Mouse (Mus musculus): ENCODE measurements at regions not wholly inside any gene's neighbourhood (a gene's known extent, or its start where the extent isn't known, plus 50 kb on each side); places are given as distances from the start of the nearest gene placed in this dataset.

GRCm38 (mm10) chr6:8831204-8831603 lies 52.9 kb upstream of the Ica1 start:
- peak in 1 of 2 experiments; percentile 12 for DNase-seq (ENCODE audit: extremely low spot score in 1 of 2, low spot score in 2 of 2)
- intact Hi-C loops (cut with DNase I) = loop anchor here (10.0 kb wide), 2 partner anchors 316 to 566 kb away; no protein-coding TSS in a partner anchor

- intact Hi-C loops (cut with DNase I) = loop anchor here (10.0 kb wide), 2 partner anchors 318 to 568 kb away; no protein-coding TSS in a partner anchor
- peak in 1 of 2 experiments; percentile 2 for DNase-seq (ENCODE audit: extremely low spot score in 1 of 2, low spot score in 2 of 2)
Measured at GRCm38 (mm10) chr6:8832924-8833323, 54.6 kb upstream of the Ica1 start.

GRCm38 (mm10) chr6:8853657-8854056 lies 75.4 kb upstream of the Ica1 start:
- DNase-seq (ENCODE audit: extremely low spot score in 1 of 2, low spot score in 2 of 2) = no peak
- intact Hi-C loops (cut with DNase I) = no loop called here

GRCm38 (mm10) chr6:8860581-8860980 lies 82.3 kb upstream of the Ica1 start:
- intact Hi-C loops (cut with DNase I) = no loop called here
- no peak for DNase-seq (ENCODE audit: extremely low spot score in 1 of 2, low spot score in 2 of 2)

DNA sequence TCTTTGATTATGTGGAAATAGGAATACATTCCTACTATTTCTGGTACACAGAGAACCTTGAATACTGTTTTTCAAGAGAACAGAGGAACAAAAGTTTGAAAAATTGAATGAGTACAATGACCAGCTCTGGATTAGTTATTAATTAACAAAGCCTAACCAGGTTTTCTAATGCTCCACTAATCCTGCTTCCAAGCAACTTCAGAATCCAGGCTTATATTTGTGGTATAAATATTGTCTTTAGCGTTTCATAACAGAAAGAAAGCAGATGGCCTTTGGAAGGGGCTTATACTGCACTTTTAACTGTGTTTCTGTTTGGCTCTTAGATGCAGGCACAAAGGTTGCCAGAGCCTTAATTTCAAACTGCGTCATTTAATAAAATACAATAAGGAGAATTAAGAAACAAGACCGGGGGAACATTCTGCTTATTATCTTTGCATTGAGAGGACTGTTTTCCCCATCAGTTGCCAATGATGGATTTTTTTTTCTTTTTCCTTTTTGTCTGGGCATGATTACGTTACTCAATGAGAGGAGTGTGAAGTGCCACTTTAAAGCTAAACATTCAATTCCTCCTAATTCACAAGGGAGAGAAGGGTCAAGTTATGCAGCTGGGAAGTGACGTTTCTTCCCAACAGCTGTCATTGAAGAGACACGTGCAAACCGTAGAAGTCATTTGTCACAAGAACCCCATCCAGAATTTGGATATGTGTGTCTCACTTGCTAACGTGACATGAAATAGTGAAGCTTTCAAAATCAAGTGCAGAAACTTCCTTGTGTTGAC lies 84.2 kb upstream of the Nxph1 start:
- intact Hi-C loops (cut with DNase I) = no loop called here
- DNase-seq (ENCODE audit: extremely low spot score in 1 of 2, low spot score in 2 of 2) = no peak

DNA sequence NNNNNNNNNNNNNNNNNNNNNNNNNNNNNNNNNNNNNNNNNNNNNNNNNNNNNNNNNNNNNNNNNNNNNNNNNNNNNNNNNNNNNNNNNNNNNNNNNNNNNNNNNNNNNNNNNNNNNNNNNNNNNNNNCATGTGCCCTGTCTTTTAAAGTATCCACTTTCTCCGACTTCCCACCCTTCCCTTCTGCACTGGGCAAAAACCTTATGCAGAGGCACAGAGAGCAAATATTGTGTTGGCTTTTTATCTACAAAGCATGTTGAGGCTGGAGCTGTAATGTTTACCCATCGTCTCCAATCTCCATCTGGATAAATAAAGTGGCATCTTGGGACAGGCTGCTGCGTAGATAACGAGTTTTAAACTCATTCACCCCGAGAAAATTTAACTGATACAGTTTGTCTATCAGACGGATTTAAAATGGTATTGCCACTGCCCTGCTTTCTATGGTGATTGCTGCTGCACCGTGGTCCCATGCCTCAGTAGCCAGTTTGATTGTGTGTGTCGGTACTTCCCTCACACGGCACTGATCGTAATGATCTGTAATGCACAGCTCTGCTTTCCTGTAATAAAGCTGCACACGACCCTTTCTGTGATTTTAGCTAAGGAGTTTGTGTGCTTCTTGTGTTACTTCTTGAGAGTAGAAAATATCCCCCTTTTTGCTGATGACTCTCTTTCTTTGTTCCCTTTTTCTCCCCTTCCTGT lies 70.7 kb upstream of the Nxph1 start:
- intact Hi-C loops (cut with DNase I) = no loop called here
- no peak for DNase-seq (ENCODE audit: extremely low spot score in 1 of 2, low spot score in 2 of 2)

GRCm38 (mm10) chr6:8893665-8894064 lies 54.6 kb upstream of the Nxph1 start:
- intact Hi-C loops (cut with DNase I) = no loop called here
- DNase-seq (ENCODE audit: extremely low spot score in 1 of 2, low spot score in 2 of 2) = no peak

DNA sequence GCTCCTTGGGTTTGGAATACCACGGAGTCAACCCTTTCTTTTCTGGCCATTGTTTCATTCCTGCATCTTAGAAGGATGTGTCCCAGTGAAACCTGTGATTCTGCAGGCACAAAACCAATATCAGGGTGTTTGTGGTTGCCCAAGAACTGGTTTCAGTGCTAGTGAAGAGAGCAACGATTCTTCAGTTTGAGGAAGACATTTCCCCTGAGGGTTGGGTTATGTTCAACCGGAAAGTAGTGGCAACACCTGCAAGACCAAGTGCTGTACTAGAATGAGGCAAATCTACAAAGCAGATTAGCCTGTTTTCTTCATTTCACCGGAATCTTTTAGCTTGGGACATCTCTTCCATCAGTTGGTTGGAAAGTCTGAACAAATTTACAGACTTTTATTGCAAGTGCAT lies 52.1 kb upstream of the Nxph1 start:
- intact Hi-C loops (cut with DNase I) = no loop called here
- DNase-seq (ENCODE audit: extremely low spot score in 1 of 2, low spot score in 2 of 2) = no peak

DNA sequence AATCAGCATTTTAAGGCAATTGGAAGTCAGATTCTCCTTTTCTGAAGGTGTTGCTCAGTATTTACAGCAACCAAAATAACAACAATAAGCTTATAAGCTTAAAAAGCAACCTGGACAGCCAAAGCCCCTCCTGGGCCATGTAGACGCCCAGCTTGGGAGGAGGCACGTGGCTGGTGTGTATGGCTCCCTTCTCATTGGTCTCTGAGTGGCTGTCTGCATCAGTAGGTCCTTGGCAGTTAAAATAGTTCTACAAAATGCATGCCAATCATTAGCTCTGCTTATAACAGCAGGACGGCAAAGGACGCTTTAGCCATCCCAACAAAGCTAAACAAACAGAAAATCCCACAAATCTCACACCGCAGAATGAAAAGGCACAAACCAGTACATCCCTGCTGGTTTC lies 51.4 kb upstream of the Nxph1 start:
- intact Hi-C loops (cut with DNase I) = no loop called here
- no peak for DNase-seq (ENCODE audit: extremely low spot score in 1 of 2, low spot score in 2 of 2)

GRCm38 (mm10) chr6:8897334-8897733 lies 50.9 kb upstream of the Nxph1 start:
- no peak for DNase-seq (ENCODE audit: extremely low spot score in 1 of 2, low spot score in 2 of 2)

GRCm38 (mm10) chr6:8898268-8898667 lies 50.0 kb upstream of the Nxph1 start:
- intact Hi-C loops (cut with DNase I) = no loop called here
- no peak for DNase-seq (ENCODE audit: extremely low spot score in 1 of 2, low spot score in 2 of 2)

More at GRCm38 (mm10) chr6:8897334-8897733, 50.9 kb upstream of the Nxph1 start:
- intact Hi-C loops (cut with DNase I) = no loop called here

Data from left cerebral cortex, postnatal 10 days (tissue).